Mouse (Mus musculus) intestine, postnatal 0 days (tissue): ENCODE measurements around the gene Clybl. TPM values are rescaled to one million over a fixed set of nuclear protein-coding genes. Genes with fewer than 3 reads are reported as not detected.

Experiments
- ATAC-seq: fragments of 200-750 bp; cut with Nextera tagmentation; 2 replicates; pipeline ENCODE4 v1.8.0; 2017; ENCODE audit warnings: mild to moderate bottlenecking, moderate TSS enrichment, moderate library complexity
- H3K27ac ChIP-seq: fragments of 300-500 bp; sonication (generic); 2 replicates; pipeline ENCODE4 v1.5.1; 2014; ENCODE audit warnings: mild to moderate bottlenecking, low read depth, low read length, moderate library complexity
- H3K27me3 ChIP-seq: fragments of 300-500 bp; sonication (generic); replicated peaks from 2 replicates; pipeline ENCODE4 v1.6.1; 2014; ENCODE audit warnings: low read length, mixed read lengths; ENCODE audit not compliant: control insufficient read depth, insufficient read depth
- H3K36me3 ChIP-seq: fragments of 300-500 bp; sonication (generic); 2 replicates; pipeline ENCODE4 v1.6.1; 2014; ENCODE audit warnings: mild to moderate bottlenecking, moderate library complexity; ENCODE audit not compliant: control insufficient read depth, insufficient read depth
- H3K4me1 ChIP-seq: fragments of 300-500 bp; sonication (generic); replicated peaks from 2 replicates; pipeline ENCODE4 v1.6.1; 2014; ENCODE audit warnings: antibody characterized with exemption, low read length, mixed read lengths; ENCODE audit not compliant: control insufficient read depth, insufficient read depth
- H3K4me2 ChIP-seq: fragments of 300-500 bp; sonication (generic); replicated peaks from 2 replicates; pipeline ENCODE4 v1.6.1; 2014; ENCODE audit warnings: low read depth, mild to moderate bottlenecking, moderate library complexity
- H3K4me3 ChIP-seq: fragments of 300-500 bp; sonication (generic); 2 replicates; pipeline ENCODE4 v1.5.1; 2014; ENCODE audit warnings: low read depth, low read length
- H3K9ac ChIP-seq: fragments of 300-500 bp; sonication (generic); 2 replicates; pipeline ENCODE4 v1.6.1; 2014; ENCODE audit warnings: mild to moderate bottlenecking, low read depth, low read length
- H3K9me3 ChIP-seq: fragments of 300-500 bp; sonication (generic); 2 replicates; pipeline ENCODE4 v1.6.1; 2016; ENCODE audit warnings: mixed run types; ENCODE audit not compliant: control insufficient read depth
- CTCF ChIP-seq: sonication (generic); IDR thresholded peaks from 2 replicates; pipeline ENCODE4 v1.5.1; 2016; ENCODE audit warnings: low read depth, mild to moderate bottlenecking, control low read depth, antibody characterized with exemption, moderate library complexity
- WGBS: fragments of 180-500 bp; shearing (Covaris S2); extraction: QIAGEN DNeasy Blood & Tissue Kit; methylation state at CpG from one replicate; pipeline ENCODE4 v1.1.7; 2014; 5-methylcytosine and 5-hydroxymethylcytosine counted together
- polyA plus RNA-seq: library from polyadenylated mRNA; unstranded; fragments of >200 nt; fragmentation: Nextera tagmentation; extraction: Ambion mirVana; gene quantifications from 2 replicates; pipeline ENCODE4 v1.2.1, GENCODE M21; 2015

The Clybl gene
- polyA plus RNA-seq, 1 experiment from 2014 or later = 22.2 TPM

- Histone ChIP-seq H3K9ac (no peak overlapping the region), H3K27me3 (no peaks in the 10 kb centered on the region), H3K9me3 (no peaks in the 10 kb centered on the region), H3K4me1 (no peaks in the 10 kb centered on the region), H3K36me3 (no peaks in the 10 kb centered on the region), H3K27ac (no peak overlapping the region), H3K4me3 (no peak overlapping the region), H3K4me2 (no peak overlapping the region)
- TF ChIP-seq CTCF = no peak
- 90% methylated on average over 6 of the region's 6 CpGs for WGBS
- ATAC-seq = no peak
These were observed 32.6 kb downstream of the Clybl start for GRCm38 (mm10) chr14:122214126-122214525.

- no peak overlapping the region for H3K4me2 ChIP-seq
- no peak for ATAC-seq
- H3K27ac ChIP-seq = no peak overlapping the region
- no peak overlapping the region for H3K9ac ChIP-seq
- H3K27me3 ChIP-seq = no peaks in the 10 kb centered on the region
- H3K9me3 ChIP-seq = 0 out of 2 replicates have a peak, but pooled peaks cover 3% of the 10 kb centered on the region
- TF ChIP-seq CTCF = no peak
- 78% methylated on average over 4 of the region's 4 CpGs for WGBS
- H3K4me1 ChIP-seq = no peaks in the 10 kb centered on the region
- H3K4me3 ChIP-seq = no peak overlapping the region
- no peaks in the 10 kb centered on the region for H3K36me3 ChIP-seq
These were observed 35.7 kb downstream of the Clybl start for GRCm38 (mm10) chr14:122217221-122217620.

DNA sequence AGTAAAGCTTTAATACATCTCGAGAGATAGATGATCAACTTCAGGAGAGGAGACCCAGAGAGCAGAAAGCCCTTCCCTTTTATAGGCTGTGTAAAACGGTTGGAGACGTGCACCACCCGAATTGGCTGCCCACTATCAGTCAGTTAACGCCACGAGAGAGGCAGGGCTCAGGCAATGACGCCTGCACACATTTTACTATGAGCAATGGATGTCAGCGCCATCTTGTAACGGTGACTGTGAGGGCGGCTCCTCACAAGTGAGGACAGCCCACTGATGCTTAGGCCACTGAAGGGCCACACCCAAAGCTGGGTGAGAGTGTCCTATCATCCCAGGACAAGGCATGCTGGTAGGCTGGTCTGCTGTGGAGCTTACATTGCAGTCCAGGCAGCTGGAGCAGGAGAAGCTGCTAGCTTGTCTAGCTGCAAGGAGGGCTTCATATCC, 41.5 kb downstream of the Clybl start:
- no peak; the same call in 1 of the 2 replicates for ATAC-seq

DNA sequence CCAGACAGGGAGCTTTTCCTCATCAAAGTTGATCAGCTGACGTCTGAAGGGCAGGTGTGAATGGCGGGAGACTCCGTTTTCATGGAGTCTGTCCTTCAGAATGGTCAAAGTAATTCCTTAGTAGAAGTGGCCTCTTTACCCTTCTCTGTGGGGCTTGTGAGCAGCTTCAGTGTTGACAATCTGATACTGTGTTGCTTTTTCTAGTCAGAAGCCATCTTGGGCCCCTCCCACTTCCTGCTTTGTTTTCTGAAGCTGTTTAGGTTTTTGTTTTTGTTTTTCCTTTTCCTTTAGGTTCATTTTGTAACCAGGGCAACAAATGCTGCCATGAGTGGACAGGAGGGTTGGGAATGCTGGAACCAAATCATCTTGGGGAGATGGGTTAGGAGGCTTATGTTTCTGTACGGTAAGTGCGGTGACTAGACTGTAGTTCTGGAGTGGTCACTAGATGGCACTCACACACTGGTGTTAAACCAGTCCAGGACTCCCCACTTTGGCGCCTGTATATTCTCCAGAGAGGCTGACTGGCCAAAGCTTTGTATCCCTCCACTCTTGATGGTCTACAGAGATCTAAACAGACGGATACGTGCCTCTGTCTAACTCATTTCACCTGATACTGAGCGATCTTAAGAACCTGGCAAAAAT, 42.1 kb downstream of the Clybl start:
- Histone ChIP-seq H3K9ac (no peak overlapping the region), H3K36me3 (no peaks in the 10 kb centered on the region), H3K27me3 (peaks cover 3% of the 10 kb centered on the region), H3K9me3 (0 out of 2 replicates have a peak, but pooled peaks cover 3% of the 10 kb centered on the region), H3K4me1 (no peaks in the 10 kb centered on the region), H3K4me3 (peak overlapping the region; percentile 27), H3K27ac (no peak overlapping the region), H3K4me2 (peak overlapping the region; percentile 54)
- peak; percentile 90 for TF ChIP-seq CTCF
- 23% methylated on average over 9 of the region's 9 CpGs for WGBS
- peak; percentile 76 for ATAC-seq

More for the DNA sequence above, 41.5 kb downstream of the Clybl start:
- TF ChIP-seq CTCF = no peak
- 59% methylated on average over 10 of the region's 10 CpGs for WGBS
- Histone ChIP-seq H3K36me3 (no peaks in the 10 kb centered on the region), H3K4me1 (no peaks in the 10 kb centered on the region), H3K4me2 (0 out of 2 replicates have a peak overlapping the region, but pooled peaks have one; percentile 54), H3K27me3 (peaks cover 3% of the 10 kb centered on the region), H3K9me3 (0 out of 2 replicates have a peak, but pooled peaks cover 3% of the 10 kb centered on the region), H3K27ac (no peak overlapping the region), H3K9ac (no peak overlapping the region), H3K4me3 (no peak overlapping the region)

GRCm38 (mm10) chr14:122224103-122224494, 42.6 kb downstream of the Clybl start:
- Histone ChIP-seq H3K4me3 (no peak overlapping the region), H3K36me3 (no peaks in the 10 kb centered on the region), H3K9me3 (0 out of 2 replicates have a peak, but pooled peaks cover 3% of the 10 kb centered on the region), H3K4me1 (no peaks in the 10 kb centered on the region), H3K4me2 (peak overlapping the region; percentile 54; the same call in 1 of the 2 replicates), H3K27ac (no peak overlapping the region), H3K9ac (no peak overlapping the region), H3K27me3 (peaks cover 3% of the 10 kb centered on the region)
- ATAC-seq = no peak
- WGBS = 69% methylated on average over 6 of the region's 6 CpGs
- TF ChIP-seq CTCF = no peak

DNA sequence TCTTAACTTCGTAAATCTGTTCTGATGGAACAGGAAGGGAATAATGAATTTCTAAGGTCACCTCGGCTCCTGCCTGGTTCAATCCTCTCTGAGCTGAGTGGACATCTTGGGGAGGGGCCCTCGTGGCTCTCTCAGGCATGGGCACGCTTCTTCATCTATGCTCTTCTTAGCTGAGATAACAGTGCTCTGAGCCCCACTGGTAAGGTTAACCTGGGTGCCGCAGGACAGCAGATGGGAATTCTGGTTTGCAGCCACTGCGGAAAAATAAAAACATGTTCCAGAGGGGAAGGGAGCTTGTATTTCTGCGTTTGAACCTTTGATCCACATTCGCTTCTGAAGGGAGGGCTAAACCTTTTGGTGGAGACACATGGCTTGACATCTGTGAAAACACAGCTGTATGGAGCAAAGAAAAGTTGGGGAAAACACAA, 43.0 kb downstream of the Clybl start:
- 0 out of 2 replicates have a peak, but pooled peaks cover under 1% of the 10 kb centered on the region for H3K9me3 ChIP-seq
- H3K9ac ChIP-seq = no peak overlapping the region
- peaks cover 3% of the 10 kb centered on the region for H3K27me3 ChIP-seq
- H3K36me3 ChIP-seq = no peaks in the 10 kb centered on the region
- H3K4me3 ChIP-seq = no peak overlapping the region
- no peak overlapping the region for H3K27ac ChIP-seq
- H3K4me1 ChIP-seq = no peaks in the 10 kb centered on the region
- no peak for TF ChIP-seq CTCF
- H3K4me2 ChIP-seq = no peak overlapping the region
- ATAC-seq = no peak
- WGBS = 67% methylated on average over 8 of the region's 8 CpGs
